Mouse (Mus musculus) heart, embryonic 12.5 days (tissue): ENCODE measurements around the gene Eva1a. TPM values are rescaled to one million over a fixed set of nuclear protein-coding genes. Genes with fewer than 3 reads are reported as not detected.

Source experiments
- ATAC-seq: fragments of 200-750 bp; cut with Nextera tagmentation; 2 replicates; pipeline ENCODE4 v1.8.0; 2017; ENCODE audit warnings: moderate TSS enrichment, moderate library complexity; ENCODE audit not compliant: insufficient number of reproducible peaks, low FRiP score
- H3K27ac ChIP-seq: fragments of 300-500 bp; sonication (generic); 2 replicates; pipeline ENCODE4 v1.5.1; 2016; ENCODE audit warnings: mild to moderate bottlenecking, moderate library complexity; ENCODE audit not compliant: poor library complexity, severe bottlenecking
- H3K27me3 ChIP-seq: fragments of 300-500 bp; sonication (generic); replicated peaks from 2 replicates; pipeline ENCODE4 v1.6.1; 2016; ENCODE audit warnings: mild to moderate bottlenecking, moderate library complexity
- H3K36me3 ChIP-seq: fragments of 300-500 bp; sonication (generic); 2 replicates; pipeline ENCODE4 v1.6.1; 2016; ENCODE audit warnings: mild to moderate bottlenecking, moderate library complexity
- H3K4me1 ChIP-seq: fragments of 300-500 bp; sonication (generic); replicated peaks from 2 replicates; pipeline ENCODE4 v1.6.1; 2016; ENCODE audit warnings: mild to moderate bottlenecking
- H3K4me2 ChIP-seq: fragments of 300-500 bp; sonication (generic); 2 replicates; pipeline ENCODE4 v1.6.1; 2016; ENCODE audit warnings: mild to moderate bottlenecking, moderate library complexity
- H3K4me3 ChIP-seq: fragments of 300-500 bp; sonication (generic); 2 replicates; pipeline ENCODE4 v1.5.1; 2016; ENCODE audit warnings: mild to moderate bottlenecking
- H3K9ac ChIP-seq: fragments of 300-500 bp; sonication (generic); 2 replicates; pipeline ENCODE4 v1.6.1; 2016; ENCODE audit warnings: mild to moderate bottlenecking, moderate library complexity
- H3K9me3 ChIP-seq: fragments of 300-500 bp; sonication (generic); replicated peaks from 2 replicates; pipeline ENCODE4 v1.6.1; 2016; ENCODE audit warnings: mild to moderate bottlenecking, moderate library complexity
- WGBS: fragments of 180-500 bp; shearing (Covaris S2); methylation state at CpG from one replicate; pipeline ENCODE4 v1.1.7; 2016; 5-methylcytosine and 5-hydroxymethylcytosine counted together
- polyA plus RNA-seq: library from polyadenylated mRNA; unstranded; fragments of >200 nt; fragmentation: Nextera tagmentation; extraction: Ambion mirVana; gene quantifications from 2 replicates; pipeline ENCODE4 v1.2.1, GENCODE M21; 2016

Gene Eva1a
- 4.2 and 5.4 TPM in 2 replicates for polyA plus RNA-seq

DNA sequence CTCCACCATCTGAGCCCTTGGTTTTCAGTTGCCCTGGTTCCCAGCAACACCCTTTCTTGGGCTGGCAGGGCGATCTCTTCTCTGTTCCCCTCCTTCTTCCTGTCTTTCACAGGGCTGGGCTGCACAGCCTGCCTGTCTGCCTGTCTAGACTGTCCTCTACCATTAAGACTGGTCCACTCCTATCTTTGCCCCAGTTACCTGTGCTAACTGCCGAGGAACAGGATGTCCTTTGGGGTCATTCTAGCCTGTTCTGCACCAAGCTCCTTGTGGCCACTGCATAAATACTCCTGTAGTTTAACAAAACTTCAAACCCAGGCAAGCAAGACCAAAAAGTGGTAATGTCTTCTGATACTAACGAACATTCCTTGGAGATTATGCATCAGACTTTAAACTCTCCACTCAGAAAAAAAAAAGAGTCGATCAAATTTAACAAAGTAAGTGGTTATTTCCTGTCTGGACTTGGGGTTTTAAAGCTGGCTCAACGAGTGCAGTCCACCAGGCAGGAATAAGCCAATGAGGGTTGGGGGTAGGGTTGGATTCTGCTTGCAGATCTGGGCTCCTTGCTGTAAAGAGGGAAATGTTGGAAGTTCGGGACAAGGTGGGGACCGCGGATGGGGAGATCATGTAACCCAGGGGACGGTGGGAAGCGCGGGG lies at the start of gene Eva1a:
Eva1a (plus strand) TSS at position 210 of the 654 bp plus-strand sequence.
- Histone ChIP-seq H3K27ac (no peak within 1 kb of the TSS), H3K4me3 (peak within 1 kb of the TSS; percentile 71), H3K36me3 (no peaks in the 10 kb centered on the region), H3K4me2 (peak within 1 kb of the TSS; percentile 99), H3K4me1 (peaks cover 28% of the 10 kb centered on the region), H3K27me3 (peaks cover 35% of the 10 kb centered on the region), H3K9ac (peak within 1 kb of the TSS; percentile 71), H3K9me3 (no peaks in the 10 kb centered on the region)
- no peak for ATAC-seq
- 12% methylated on average over 11 of the region's 11 CpGs for WGBS

DNA sequence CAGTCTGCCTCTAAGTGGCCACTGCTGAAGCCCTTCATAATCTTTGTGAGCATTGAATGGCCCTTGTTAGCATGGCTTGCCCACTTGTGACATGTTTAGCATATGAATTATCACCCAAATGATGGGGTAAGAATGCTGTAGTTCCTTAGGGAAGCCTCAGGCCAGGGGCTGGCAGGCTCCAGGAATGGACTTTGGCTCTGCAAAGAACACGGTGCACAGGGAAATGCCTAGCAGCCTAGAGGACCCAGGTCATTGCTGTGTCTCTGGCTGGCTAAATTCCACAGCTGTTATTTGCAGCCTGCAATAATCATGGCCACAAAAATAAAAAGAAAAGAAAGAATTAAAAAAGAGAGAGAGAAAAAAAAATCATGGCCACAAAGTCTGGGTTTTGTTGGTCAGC lies 28.5 kb upstream of the Eva1a start:
- WGBS: 68% methylated on average over 1 of the region's 1 CpGs
- no peak overlapping the region for H3K4me3 ChIP-seq
- no peaks in the 10 kb centered on the region for H3K27me3 ChIP-seq
- no peak overlapping the region for H3K9ac ChIP-seq
- no peaks in the 10 kb centered on the region for H3K36me3 ChIP-seq
- no peak overlapping the region for H3K27ac ChIP-seq
- no peaks in the 10 kb centered on the region for H3K4me1 ChIP-seq
- no peak for ATAC-seq
- H3K4me2 ChIP-seq: no peak overlapping the region
- H3K9me3 ChIP-seq: no peaks in the 10 kb centered on the region

DNA sequence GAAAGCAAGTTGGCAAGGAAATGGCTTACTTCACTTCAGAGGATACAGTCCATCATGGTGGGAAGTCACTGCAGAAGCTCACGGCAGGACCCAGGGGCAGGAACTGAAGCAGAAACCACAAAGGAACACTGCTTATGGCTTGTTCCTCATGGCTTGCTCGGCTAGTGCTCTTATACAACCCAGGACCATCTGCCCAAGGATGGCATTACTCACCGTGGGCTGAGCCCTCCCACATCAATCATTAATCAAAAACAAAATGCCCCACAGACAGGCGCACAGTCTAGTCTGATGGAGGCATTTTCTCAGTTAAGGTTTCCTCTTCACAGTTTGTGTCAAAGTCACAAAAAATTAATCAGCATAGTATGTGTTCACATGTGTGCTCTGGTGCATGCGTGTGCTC lies 19.8 kb upstream of the Eva1a start:
- no peak for ATAC-seq
- Histone ChIP-seq H3K4me1 (no peaks in the 10 kb centered on the region), H3K27me3 (no peaks in the 10 kb centered on the region), H3K27ac (no peak overlapping the region), H3K9me3 (no peaks in the 10 kb centered on the region; the same call in 1 of the 2 replicates), H3K4me2 (no peak overlapping the region), H3K9ac (no peak overlapping the region), H3K4me3 (no peak overlapping the region), H3K36me3 (no peaks in the 10 kb centered on the region)
- 83% methylated on average over 5 of the region's 5 CpGs for WGBS

DNA sequence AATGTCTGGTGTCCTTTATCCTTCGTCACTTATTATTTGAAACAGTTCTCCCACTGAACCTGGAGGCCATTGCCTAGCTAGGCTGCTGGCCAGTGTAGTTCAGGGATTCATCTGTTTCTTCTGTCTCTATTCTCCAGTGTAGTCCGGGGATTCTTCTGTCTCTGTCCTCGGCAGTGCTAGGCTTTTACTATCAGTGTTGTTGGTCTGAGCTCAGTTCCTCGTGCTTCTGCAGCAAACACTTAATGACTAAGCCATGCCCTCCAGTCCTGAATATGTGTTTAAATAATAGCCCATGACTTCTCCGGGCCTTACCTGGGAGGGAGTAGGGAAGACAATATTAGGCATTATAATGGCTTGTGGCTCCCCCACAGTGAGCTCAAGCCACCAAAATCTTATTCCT lies 19.3 kb upstream of the Eva1a start:
- no peak for ATAC-seq
- H3K4me3 ChIP-seq: no peak overlapping the region

DNA sequence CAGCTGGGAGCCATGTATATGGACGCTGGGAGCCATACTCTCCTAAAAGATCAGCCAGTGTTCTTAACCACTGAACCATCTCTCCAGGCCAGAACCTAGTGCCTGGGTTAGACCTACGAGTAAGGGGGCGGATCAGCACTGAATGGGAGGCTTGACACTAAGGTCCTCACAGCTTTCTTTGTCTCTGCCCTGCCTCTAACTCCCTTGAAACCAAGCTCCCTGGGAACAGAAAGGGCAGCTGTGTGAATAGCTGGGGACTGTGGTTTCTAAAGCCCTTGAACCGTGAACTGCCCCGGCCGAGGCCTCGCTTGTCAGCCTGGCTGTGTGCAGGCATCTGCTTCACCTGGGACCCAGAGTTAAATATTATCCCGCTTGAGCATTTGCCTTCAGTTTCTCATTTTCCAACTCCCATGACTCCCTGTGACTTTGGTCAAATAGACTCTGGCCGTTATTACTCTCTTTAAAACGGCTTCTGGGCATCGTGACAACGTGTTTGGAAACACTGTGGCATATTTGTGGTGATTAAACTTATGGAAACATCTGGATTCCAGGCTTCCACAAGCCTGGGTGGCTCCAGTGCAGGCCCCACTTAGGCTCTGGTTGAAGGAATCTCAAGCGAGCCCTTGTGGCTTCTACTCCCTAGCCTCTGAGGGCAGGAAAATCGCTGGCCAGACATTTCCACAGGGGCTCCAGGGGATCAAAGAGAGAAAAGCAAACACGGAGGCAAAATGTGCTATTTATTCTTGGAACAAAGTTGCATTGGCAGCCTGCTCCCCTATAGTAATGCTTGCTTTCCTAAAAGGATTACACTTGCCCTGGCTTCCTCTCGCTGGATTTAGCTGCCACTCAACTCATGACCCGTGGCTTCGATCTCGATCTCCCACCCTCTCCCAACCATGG lies 11.0 kb upstream of the Eva1a start:
- Histone ChIP-seq H3K4me1 (no peaks in the 10 kb centered on the region), H3K9ac (no peak overlapping the region), H3K4me2 (no peak overlapping the region), H3K9me3 (no peaks in the 10 kb centered on the region), H3K27ac (no peak overlapping the region), H3K36me3 (no peaks in the 10 kb centered on the region), H3K27me3 (no peaks in the 10 kb centered on the region), H3K4me3 (no peak overlapping the region)
- WGBS: 65% methylated on average over 19 of the region's 19 CpGs
- no peak for ATAC-seq

More for the DNA sequence above, 19.3 kb upstream of the Eva1a start:
- H3K4me2 ChIP-seq: no peak overlapping the region
- H3K27ac ChIP-seq: no peak overlapping the region
- H3K4me1 ChIP-seq: no peaks in the 10 kb centered on the region
- no peaks in the 10 kb centered on the region; the same call in 1 of the 2 replicates for H3K9me3 ChIP-seq
- no peaks in the 10 kb centered on the region for H3K36me3 ChIP-seq
- WGBS: 80% methylated on average over 5 of the region's 5 CpGs
- no peaks in the 10 kb centered on the region for H3K27me3 ChIP-seq
- no peak overlapping the region for H3K9ac ChIP-seq

DNA sequence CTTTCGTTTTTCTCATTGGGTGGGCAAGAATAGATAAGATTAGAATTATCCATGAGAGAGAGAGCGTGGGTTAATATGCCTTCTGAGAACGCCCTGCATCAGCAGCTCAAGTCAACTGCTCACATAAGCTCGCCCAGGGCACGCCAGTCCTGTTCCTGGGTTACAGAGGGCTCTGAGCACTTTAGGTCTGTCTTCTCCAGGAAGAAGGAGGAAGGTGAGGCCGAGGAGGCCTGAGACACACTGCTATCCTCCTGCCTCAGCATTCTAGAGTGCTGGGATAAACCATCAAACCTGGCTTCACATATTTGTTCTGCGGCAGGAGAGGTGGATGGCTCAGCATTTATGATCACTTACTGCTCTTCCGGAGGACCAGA lies 10.3 kb upstream of the Eva1a start:
- Histone ChIP-seq H3K27me3 (no peaks in the 10 kb centered on the region), H3K27ac (no peak overlapping the region), H3K4me1 (no peaks in the 10 kb centered on the region), H3K9me3 (no peaks in the 10 kb centered on the region), H3K4me2 (no peak overlapping the region), H3K36me3 (no peaks in the 10 kb centered on the region), H3K9ac (no peak overlapping the region), H3K4me3 (no peak overlapping the region)
- no peak for ATAC-seq
- WGBS: 72% methylated on average over 8 of the region's 8 CpGs

DNA sequence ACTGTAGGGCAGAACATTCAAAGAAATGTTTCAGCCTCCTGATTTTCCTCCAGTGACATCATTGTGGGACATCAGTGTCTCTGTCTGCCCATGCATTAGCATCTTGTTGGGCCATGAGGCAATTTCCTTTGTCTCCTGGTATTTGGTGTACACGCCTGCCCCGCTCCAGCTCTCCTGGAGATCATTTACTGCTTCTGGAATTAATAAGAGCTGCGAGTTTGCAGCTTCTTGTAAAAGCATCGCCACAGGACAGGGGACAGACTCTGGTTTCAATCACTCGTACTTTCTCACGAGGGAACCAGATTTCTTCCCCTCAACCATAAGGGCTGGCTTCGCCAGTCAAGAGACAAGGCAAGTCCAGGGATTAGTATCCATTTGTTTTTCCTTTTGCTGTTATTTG lies 3.6 kb upstream of the Eva1a start:
- H3K27ac ChIP-seq: no peak overlapping the region
- no peak overlapping the region for H3K9ac ChIP-seq
- H3K36me3 ChIP-seq: no peaks in the 10 kb centered on the region
- H3K4me2 ChIP-seq: no peak overlapping the region
- H3K4me1 ChIP-seq: peaks cover 15% of the 10 kb centered on the region; the same call in 1 of the 2 replicates
- ATAC-seq: no peak
- H3K27me3 ChIP-seq: 0 out of 2 replicates have a peak, but pooled peaks cover 18% of the 10 kb centered on the region
- no peak overlapping the region for H3K4me3 ChIP-seq
- H3K9me3 ChIP-seq: no peaks in the 10 kb centered on the region
- WGBS: 50% methylated on average over 7 of the region's 7 CpGs

DNA sequence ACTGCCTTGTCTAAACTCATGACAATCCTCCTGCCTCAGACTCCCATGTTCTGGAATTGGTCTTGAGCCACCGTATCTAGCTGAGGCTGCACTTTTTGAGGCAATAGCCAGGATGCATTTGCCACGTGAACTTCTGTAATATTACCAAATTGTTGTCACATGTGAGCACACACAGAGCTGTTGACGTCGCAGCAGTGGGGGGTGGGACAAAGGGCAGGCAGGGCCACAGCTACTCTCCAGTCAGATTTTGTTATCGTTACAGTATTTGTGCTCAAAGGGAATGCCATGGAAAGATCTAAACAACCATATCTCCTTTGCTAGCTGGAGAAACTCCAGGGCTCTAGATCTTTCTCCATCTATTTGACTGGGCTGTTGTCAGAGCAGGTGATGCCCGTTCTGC lies 1.6 kb upstream of the Eva1a start:
- Histone ChIP-seq H3K36me3 (no peaks in the 10 kb centered on the region), H3K4me3 (no peak overlapping the region), H3K4me2 (no peak overlapping the region), H3K9me3 (no peaks in the 10 kb centered on the region), H3K4me1 (peaks cover 18% of the 10 kb centered on the region), H3K27ac (no peak overlapping the region), H3K9ac (no peak overlapping the region), H3K27me3 (peaks cover 30% of the 10 kb centered on the region)
- ATAC-seq: no peak
- 65% methylated on average over 6 of the region's 6 CpGs for WGBS

DNA sequence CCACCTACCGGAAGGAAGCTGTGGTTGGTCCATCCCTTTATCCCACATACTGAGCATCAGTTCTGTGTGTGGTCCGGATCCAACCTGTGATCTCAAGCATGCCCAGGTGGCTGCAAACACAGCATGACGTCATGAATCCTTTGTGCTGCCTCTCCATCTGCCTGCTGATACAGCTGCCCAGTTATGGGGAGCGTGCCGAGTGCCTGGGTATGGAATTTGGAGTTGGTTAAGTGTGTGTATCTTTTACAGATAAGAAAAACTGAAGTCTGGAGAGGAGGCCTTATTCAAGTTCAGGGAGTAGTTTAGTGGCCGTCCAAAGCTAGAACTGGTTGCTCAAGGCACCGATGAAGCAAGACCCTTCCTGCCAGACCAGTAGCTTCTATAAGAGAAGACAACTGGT lies 875 bp upstream of the Eva1a start:
- no peak for ATAC-seq
- peaks cover 20% of the 10 kb centered on the region for H3K4me1 ChIP-seq
- peaks cover 35% of the 10 kb centered on the region for H3K27me3 ChIP-seq
- H3K9ac ChIP-seq: no peak overlapping the region
- H3K4me2 ChIP-seq: no peak overlapping the region
- 39% methylated on average over 7 of the region's 7 CpGs for WGBS
- H3K36me3 ChIP-seq: no peaks in the 10 kb centered on the region
- no peaks in the 10 kb centered on the region for H3K9me3 ChIP-seq
- H3K4me3 ChIP-seq: no peak overlapping the region
- no peak overlapping the region for H3K27ac ChIP-seq

DNA sequence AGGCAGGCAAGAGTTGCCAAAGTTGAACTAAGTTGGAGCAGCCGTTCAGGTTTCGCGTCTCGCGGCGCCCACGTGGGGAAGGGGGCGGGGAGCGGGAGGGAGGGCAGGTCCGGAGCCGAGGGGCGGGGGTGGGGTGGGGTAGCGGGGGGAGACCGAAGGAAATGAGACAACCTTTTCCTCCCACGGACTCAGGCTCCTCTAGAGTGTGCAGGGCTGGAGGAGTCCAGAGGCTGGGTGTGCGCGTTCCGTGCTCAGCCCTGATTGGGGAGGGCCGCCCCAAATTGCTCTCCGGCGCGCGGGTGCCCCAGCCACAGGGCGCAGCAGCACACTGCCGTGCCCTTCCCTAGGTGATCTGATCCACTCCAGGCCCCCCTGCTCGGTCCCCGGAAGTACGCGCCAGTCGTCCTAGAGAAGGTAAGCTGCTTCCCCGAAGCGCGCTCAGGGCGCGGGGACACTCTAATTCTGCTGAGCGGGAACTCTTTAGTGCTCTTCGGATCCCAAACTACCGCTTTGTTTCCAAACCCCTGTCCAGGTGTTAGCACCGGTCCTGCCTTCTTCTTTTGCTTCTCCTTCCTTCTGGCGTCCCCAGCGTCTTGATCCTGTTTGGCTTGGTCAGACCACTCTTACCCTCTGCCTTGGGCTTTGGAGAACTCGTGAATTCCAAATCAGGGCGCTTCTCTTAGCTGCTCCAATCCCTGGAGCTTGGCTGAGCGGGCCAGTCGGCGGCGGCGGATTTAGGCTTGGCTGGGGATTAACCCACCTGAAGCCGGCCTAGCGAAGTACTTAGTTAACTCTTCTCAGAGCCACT lies 849 bp downstream of the Eva1a start:
- Histone ChIP-seq H3K9ac (peak overlapping the region; percentile 71), H3K4me3 (peak overlapping the region; percentile 71), H3K4me2 (peak overlapping the region; percentile 99), H3K27ac (no peak overlapping the region), H3K4me1 (peaks cover 36% of the 10 kb centered on the region), H3K9me3 (no peaks in the 10 kb centered on the region), H3K27me3 (peaks cover 35% of the 10 kb centered on the region), H3K36me3 (no peaks in the 10 kb centered on the region)
- under 1% methylated on average over 48 of the region's 50 CpGs for WGBS
- ATAC-seq: peak; percentile 56
